Mouse (Mus musculus) cerebellum, adult 11-12 months (tissue): ENCODE data around the gene C1qtnf12.

ENCODE experiments used
- DNase-seq: peaks from one replicate; pipeline ENCODE4 v3.0.0; 2022

C1qtnf12 gene

DNA sequence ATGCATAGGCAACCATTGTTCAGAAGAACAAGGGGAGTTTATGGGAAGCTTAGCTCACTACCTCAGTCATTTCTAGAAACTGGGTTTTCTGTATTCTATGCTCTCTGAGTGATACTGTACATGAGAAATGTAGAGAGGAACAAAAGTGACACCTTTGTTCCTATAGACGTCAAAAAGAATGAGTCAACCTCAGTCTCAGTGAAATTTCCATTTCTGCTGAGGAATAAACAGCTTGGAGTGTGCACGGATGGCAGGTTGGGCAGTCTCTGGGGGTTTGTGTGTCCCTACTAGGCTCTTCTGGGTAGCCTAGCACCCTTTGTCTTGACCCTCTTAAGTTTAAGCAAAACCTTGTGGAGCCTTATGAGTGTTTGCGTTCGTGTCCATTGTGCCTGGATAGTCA, 46.3 kb downstream of the C1qtnf12 start:
- no peak for DNase-seq

DNA sequence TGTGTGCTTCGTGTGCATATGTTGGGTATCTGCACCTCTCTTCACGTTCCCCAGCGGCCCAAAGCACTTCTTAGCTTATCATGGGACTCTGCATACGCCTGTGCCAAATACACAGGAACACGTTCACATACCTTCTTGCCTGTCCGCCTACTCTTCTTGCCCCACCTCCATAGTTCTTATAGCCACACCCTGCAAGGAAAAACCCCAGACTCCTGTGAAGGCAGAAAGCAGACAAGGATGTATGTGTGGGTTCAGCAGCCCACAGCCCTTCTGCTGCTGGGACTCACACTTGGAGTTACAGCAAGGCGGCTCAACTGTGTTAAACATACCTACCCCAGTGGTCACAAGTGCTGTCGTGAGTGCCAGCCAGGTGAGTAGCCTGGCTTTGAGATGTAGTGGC, 51.5 kb downstream of the C1qtnf12 start, which contains the start of gene Tnfrsf4:
Tnfrsf4 (plus strand) TSS at position 207 of the 400 bp plus-strand sequence.
- no peak for DNase-seq

DNA sequence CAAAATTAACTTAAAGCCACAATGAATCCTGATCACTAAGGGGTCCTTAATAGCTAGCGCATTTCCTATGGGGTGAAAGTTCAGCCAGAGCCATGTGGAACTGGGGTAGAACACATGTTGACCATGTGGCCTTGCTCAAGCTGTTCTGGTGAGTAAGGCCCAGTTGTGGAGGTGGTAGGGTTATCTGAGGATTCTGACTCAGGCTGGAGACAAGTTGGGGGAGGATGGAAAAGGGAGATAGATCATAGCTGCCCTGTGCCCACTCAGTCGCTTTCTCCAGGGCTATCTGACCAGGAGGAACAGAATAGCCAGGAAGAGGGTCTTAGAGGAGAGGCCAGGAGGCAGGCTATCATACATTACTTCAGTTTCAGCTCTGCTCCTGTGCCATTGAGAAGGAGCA, 52.3 kb downstream of the C1qtnf12 start:
- DNase-seq, result no peak
